Mouse (Mus musculus): ENCODE measurements around the gene Rhoc. TPM values are rescaled to one million over a fixed set of nuclear protein-coding genes. Genes with fewer than 3 reads are reported as not detected.

The Rhoc gene
- total and polyA plus RNA-seq, 3 experiments = 1.2 to 8.3 (median 7.9) TPM

DNA sequence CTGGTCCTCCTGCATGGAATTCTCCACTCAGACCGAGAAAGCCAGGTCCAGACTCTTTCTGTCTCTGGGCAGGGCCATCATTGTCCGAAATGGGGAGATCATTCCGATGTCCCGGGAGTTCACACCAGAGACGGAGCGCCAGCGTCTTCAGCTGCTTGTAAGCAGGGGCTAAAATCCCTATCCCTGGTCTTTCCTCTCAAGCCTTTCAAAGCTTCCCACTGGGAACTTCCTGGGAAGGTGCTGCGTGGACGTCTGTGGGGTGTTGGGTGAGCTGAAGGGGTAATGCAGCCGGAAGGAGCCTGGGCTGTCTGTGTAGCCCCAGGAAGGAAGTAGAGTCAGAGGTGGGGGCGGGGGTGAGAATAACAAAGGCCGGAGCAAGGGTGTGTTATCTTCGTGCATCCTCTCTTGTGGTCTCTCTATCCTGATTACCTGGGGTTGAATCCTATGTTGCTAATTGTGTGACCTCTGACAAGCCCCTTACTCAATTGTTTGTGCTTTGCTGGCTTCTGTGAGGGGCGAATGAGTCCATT lies 4.1 kb upstream of the Rhoc start:
- H3K79me2 ChIP-seq (replicated peaks; ENCODE audit: control insufficient read depth, extremely low read depth, insufficient read depth, poor library complexity, severe bottlenecking) = no peaks in the 10 kb centered on the region
- dilution Hi-C loops (cut with MboI; ENCODE audit: extremely low pct_ligation_motif_present, extremely low pct_unique_long_range_greater_than_20kb, low sequenced_read_pairs) = no loop called here
- no peak for DNase-seq (ENCODE audit: extremely low read depth)
- no peak overlapping the region for H3K27ac ChIP-seq (ENCODE audit: insufficient read depth, low read depth)
- in situ Hi-C loops (cut with MboI; ENCODE audit: low pct_ligation_motif_present, low pct_unique_long_range_greater_than_20kb, low sequenced_read_pairs) = loop anchor here (10.0 kb wide), 2 partner anchors 181 to 271 kb away; partner anchors contain the start of genes Cttnbp2nl and Wnt2b
- H3K9me3 ChIP-seq (replicated peaks; ENCODE audit: low read length) = no peaks in the 10 kb centered on the region
- H3K4me3 ChIP-seq (replicated peaks in 1 of 3; ENCODE audit: low read depth in 2 of 3, low read length in 2 of 3, poor library complexity in 1 of 3) = no peak overlapping the region
- H3K4me2 ChIP-seq (ENCODE audit: insufficient read depth, low read depth, poor library complexity, severe bottlenecking) = no peak overlapping the region
- peaks cover 3 to 39% of the 10 kb centered on the region in 2 experiments; a peak in 3 of 4 replicates for H3K4me1 ChIP-seq (ENCODE audit: control insufficient read depth in 1 of 2, insufficient read depth in 2 of 2)
- TF ChIP-seq NELFE (IDR thresholded peaks at IDR 0.05; ENCODE audit: low read depth, low read length) (no peak), TCF12 (IDR thresholded peaks at IDR 0.05; ENCODE audit: low read depth, low read length) (no peak), USF2 (conservative IDR thresholded peaks at IDR 0.05; ENCODE audit: low read depth, low read length) (no peak), NRF1 (IDR thresholded peaks at IDR 0.05; ENCODE audit: low read depth, low read length) (no peak), UBTF (IDR thresholded peaks at IDR 0.05; ENCODE audit: low read depth, low read length) (no peak), ZC3H11A (IDR thresholded peaks at IDR 0.05; ENCODE audit: low read depth, low read length) (no peak), BHLHE40 (IDR thresholded peaks at IDR 0.05; ENCODE audit: low read depth, low read length) (no peak), MAFK (IDR thresholded peaks at IDR 0.05; ENCODE audit: insufficient replicate concordance, low read length) (no peak), USF1 (IDR thresholded peaks at IDR 0.05; ENCODE audit: low read depth, low read length) (no peak), RAD21 (IDR thresholded peaks at IDR 0.05; ENCODE audit: low read depth, low read length) (no peak), ELF1 (IDR thresholded peaks at IDR 0.05; ENCODE audit: low read depth, low read length) (no peak), SIN3A (IDR thresholded peaks at IDR 0.05; ENCODE audit: low read length) (no peak), CHD2 (IDR thresholded peaks at IDR 0.05; ENCODE audit: low read length) (no peak), ZKSCAN1 (IDR thresholded peaks at IDR 0.05; ENCODE audit: borderline replicate concordance, low read depth, low read length) (no peak), SMC3 (IDR thresholded peaks at IDR 0.05; ENCODE audit: low read depth, low read length) (no peak), POLR2A (IDR thresholded peaks at IDR 0.05; ENCODE audit: low read depth, low read length) (no peak), GABPA (IDR thresholded peaks at IDR 0.05; ENCODE audit: insufficient replicate concordance, low read depth, low read length) (no peak), RCOR1 (conservative IDR thresholded peaks at IDR 0.05; ENCODE audit: low read depth, low read length) (no peak), MXI1 (IDR thresholded peaks at IDR 0.05; ENCODE audit: low read depth, low read length) (no peak), MEF2A (IDR thresholded peaks at IDR 0.05; ENCODE audit: borderline replicate concordance, low read depth, low read length) (no peak)
- peaks cover 0 to 25% of the 10 kb centered on the region in 2 experiments for H3K36me3 ChIP-seq (replicated peaks in 1 of 2; ENCODE audit: control insufficient read depth in 1 of 2, insufficient read depth in 1 of 2, low read length in 1 of 2)
- peaks cover under 1% of the 10 kb centered on the region for H3K27me3 ChIP-seq (replicated peaks)
- H3K9ac ChIP-seq (ENCODE audit: insufficient read depth, low read depth) = no peak overlapping the region

DNA sequence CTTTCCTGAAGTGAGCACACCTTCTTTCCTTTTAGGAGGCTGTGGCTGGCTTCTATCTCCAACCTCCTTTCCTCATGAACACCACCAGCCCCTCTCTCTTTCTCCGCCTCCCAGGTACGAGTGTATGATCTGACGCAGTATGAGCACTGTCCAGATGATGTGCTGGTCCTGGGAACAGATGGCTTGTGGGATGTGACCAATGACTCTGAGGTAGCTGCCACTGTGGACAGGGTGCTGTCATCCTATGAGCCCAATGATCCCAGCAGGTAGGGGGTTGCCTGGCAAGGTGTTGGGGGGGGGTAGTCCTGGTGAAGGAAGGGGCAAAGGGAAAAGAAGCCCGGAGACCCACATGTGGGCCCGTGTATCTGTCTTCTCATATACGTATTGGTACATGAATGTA lies 2.9 kb upstream of the Rhoc start:
- Histone ChIP-seq H3K4me3 (replicated peaks in 1 of 3; ENCODE audit: low read depth in 2 of 3, low read length in 2 of 3, poor library complexity in 1 of 3) (no peak overlapping the region), H3K9me3 (replicated peaks; ENCODE audit: low read length) (no peaks in the 10 kb centered on the region), H3K4me2 (ENCODE audit: insufficient read depth, low read depth, poor library complexity, severe bottlenecking) (no peak overlapping the region), H3K27ac (ENCODE audit: insufficient read depth, low read depth) (no peak overlapping the region), H3K36me3 (replicated peaks in 1 of 2; ENCODE audit: control insufficient read depth in 1 of 2, insufficient read depth in 1 of 2, low read length in 1 of 2) (peaks cover 0 to 25% of the 10 kb centered on the region in 2 experiments), H3K4me1 (ENCODE audit: control insufficient read depth in 1 of 2, insufficient read depth in 2 of 2) (peaks cover 6 to 44% of the 10 kb centered on the region in 2 experiments; a peak in 3 of 4 replicates), H3K27me3 (replicated peaks) (no peaks in the 10 kb centered on the region), H3K9ac (ENCODE audit: insufficient read depth, low read depth) (no peak overlapping the region), H3K79me2 (replicated peaks; ENCODE audit: control insufficient read depth, extremely low read depth, insufficient read depth, poor library complexity, severe bottlenecking) (no peaks in the 10 kb centered on the region)
- in situ Hi-C loops (cut with MboI; ENCODE audit: low pct_ligation_motif_present, low pct_unique_long_range_greater_than_20kb, low sequenced_read_pairs) = loop anchor here (10.0 kb wide), 2 partner anchors 180 to 270 kb away; partner anchors contain the start of genes Cttnbp2nl and Wnt2b
- no peak for DNase-seq (ENCODE audit: extremely low read depth)
- TF ChIP-seq IRF4 (IDR thresholded peaks at IDR 0.05; ENCODE audit: low read depth, low read length) = no peak
- no peak for TF ChIP-seq POLR2AphosphoS2 (IDR thresholded peaks at IDR 0.05; ENCODE audit: low read depth, low read length)
- TF ChIP-seq POLR2A (IDR thresholded peaks at IDR 0.05; ENCODE audit: low read depth, low read length) = no peak
- TF ChIP-seq BHLHE40 (IDR thresholded peaks at IDR 0.05; ENCODE audit: low read depth, low read length) = no peak
- no peak for TF ChIP-seq MAX (IDR thresholded peaks at IDR 0.05; ENCODE audit: low read length)
- no peak for TF ChIP-seq CHD2 (IDR thresholded peaks at IDR 0.05; ENCODE audit: low read length)
- TF ChIP-seq USF1 (IDR thresholded peaks at IDR 0.05; ENCODE audit: low read depth, low read length) = no peak
- no peak for TF ChIP-seq UBTF (IDR thresholded peaks at IDR 0.05; ENCODE audit: low read depth, low read length)
- TF ChIP-seq ETS1 (conservative IDR thresholded peaks at IDR 0.05; ENCODE audit: low read depth, low read length) = no peak
- no peak for TF ChIP-seq ZKSCAN1 (IDR thresholded peaks at IDR 0.05; ENCODE audit: borderline replicate concordance, low read depth, low read length)
- TF ChIP-seq JUND (conservative IDR thresholded peaks at IDR 0.05; ENCODE audit: low read depth, low read length) = no peak
- TF ChIP-seq HCFC1 (IDR thresholded peaks at IDR 0.05; ENCODE audit: low read depth, low read length) = no peak
- no peak for TF ChIP-seq EP300 (IDR thresholded peaks at IDR 0.05; ENCODE audit: low read length)
- dilution Hi-C loops (cut with MboI; ENCODE audit: extremely low pct_ligation_motif_present, extremely low pct_unique_long_range_greater_than_20kb, low sequenced_read_pairs) = no loop called here

Data from CH12.LX (cell line).